Mouse (Mus musculus) retina, embryonic 14.5 days (tissue): ENCODE data around the gene Tra2b.
"Not testable (repeated sequence)": the region's sequence is repeated elsewhere in the genome, so short reads cannot be mapped to it uniquely, and the experiment has no call there.

Experiments
- DNase-seq: peaks from one replicate; pipeline ENCODE4 v3.0.0-alpha.2; 2015; ENCODE audit warnings: low spot score

Gene Tra2b

GRCm38 (mm10) chr16:22242239-22242866 lies 23.5 kb downstream of the Tra2b start:
- peak; percentile 8 for DNase-seq

- DNase-seq, result peak; percentile 21
Observed at GRCm38 (mm10) chr16:22241376-22242238, 24.2 kb downstream of the Tra2b start.

- peak; percentile 11 for DNase-seq
Observed at GRCm38 (mm10) chr16:22240856-22241255, 24.9 kb downstream of the Tra2b start.

GRCm38 (mm10) chr16:22239978-22240377 lies 25.8 kb downstream of the Tra2b start:
- no peak for DNase-seq

GRCm38 (mm10) chr16:22238928-22239620 lies 26.7 kb downstream of the Tra2b start:
- no peak for DNase-seq

DNA sequence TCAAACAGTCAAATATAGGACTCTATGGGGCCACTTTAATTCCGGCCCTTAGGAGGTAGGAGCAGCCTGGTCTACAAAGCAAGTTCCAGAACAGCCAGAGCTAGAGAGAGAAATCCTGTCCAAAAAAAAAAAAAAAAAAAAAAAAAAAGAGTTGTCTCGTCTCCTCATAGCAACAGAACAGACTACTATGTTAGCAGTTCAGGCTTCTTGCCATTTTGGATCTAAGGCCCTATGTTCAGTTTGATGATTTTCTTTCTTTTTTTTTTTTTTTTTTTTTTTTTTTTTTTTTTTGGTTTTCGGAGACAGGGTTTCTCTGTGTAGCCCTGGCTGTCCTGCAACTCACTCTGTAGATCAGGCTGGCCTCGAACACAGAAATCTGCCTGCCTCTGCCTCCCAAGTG lies 27.4 kb downstream of the Tra2b start:
- not testable (repeated sequence) for DNase-seq

DNA sequence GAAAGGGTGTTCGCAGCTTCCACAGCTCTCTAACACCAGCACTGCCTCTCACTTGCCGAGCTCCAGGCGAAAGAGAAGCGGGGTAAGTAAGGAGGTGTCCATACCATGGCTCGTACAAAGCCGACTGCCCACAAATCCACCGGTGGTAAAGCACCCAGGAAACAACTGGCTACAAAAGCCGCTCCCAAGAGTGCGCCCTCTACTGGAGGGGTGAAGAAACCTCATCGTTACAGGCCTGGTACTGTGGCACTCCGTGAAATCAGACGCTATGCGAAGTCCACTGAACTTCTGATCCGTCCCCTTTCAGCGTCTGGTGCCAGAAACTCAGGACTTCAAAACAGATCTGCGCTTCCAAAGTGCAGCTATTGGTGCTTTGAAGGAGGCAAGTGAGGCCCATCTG lies 29.0 kb downstream of the Tra2b start:
- DNase-seq, result no peak

GRCm38 (mm10) chr16:22234535-22234934 lies 31.3 kb downstream of the Tra2b start:
- no peak for DNase-seq

DNA sequence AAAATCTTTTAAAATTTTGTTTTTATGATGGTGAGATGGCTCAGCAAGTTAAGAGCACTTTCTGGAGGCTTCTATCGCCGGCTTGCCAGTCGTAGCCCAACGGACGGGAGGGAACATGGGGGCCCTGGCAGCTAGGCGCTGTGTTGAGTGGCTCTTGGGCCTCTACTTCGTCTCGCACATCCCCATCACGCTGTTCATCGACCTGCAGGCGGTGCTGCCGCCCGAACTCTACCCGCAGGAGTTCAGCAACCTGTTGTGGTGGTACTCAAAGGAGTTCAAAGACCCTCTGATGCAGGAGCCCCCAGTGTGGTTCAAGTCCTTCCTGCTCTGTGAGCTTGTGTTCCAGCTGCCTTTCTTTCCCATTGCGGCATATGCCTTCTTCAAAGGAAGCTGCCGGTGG lies 35.5 kb downstream of the Tra2b start:
- not testable (repeated sequence) for DNase-seq

- no peak for DNase-seq
Observed at GRCm38 (mm10) chr16:22203501-22203900, 62.3 kb downstream of the Tra2b start.

DNA sequence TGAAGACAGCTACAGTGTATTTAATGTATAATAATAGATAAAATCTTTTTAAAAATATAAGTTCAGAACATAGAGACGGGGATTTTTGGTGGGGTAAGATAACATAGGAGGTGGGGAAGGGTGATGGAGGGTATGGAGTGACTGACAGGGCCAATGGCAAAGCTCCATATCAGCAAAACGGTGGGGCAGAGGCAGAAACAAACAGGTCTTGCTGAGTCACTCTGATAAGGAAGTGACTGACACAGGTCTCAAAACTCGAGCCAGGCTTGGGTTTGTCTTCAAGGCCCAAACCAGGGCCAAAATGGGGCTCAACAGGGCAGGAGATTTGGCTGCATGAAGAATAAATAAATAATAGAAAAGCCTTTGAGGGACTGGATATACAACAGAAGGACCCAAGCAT lies 63.9 kb downstream of the Tra2b start:
- no peak for DNase-seq

GRCm38 (mm10) chr16:22200476-22200875 lies 65.3 kb downstream of the Tra2b start:
- DNase-seq, result no peak
